Mouse (Mus musculus) limb, embryonic 11.5 days (tissue): ENCODE data around the gene Ndufb6. TPM values are rescaled to one million over a fixed set of nuclear protein-coding genes. Genes with fewer than 3 reads are reported as not detected.

Experiments
- polyA plus RNA-seq: library from polyadenylated mRNA; unstranded; fragments of >200 nt; fragmentation: Nextera tagmentation; extraction: Ambion mirVana; gene quantifications from 2 replicates; pipeline ENCODE4 v1.2.1, GENCODE M21; 2014

Ndufb6 gene
- polyA plus RNA-seq, 1 experiment from 2014 or later: 304 TPM

Other genes with a start within 250 kb of the Ndufb6 start
- gene Aco1, start 136.3 kb downstream of the Ndufb6 start, polyA plus RNA-seq: 48.6 and 49.9 TPM in 2 replicates
- gene Ddx58, start 39.6 kb downstream of the Ndufb6 start, polyA plus RNA-seq: 4.8 and 6.4 TPM in 2 replicates
- 24.7 and 25.4 TPM in 2 replicates for gene Smim27, start 9.8 kb downstream of the Ndufb6 start, polyA plus RNA-seq
- gene Topors, start 9.6 kb downstream of the Ndufb6 start, polyA plus RNA-seq: 58.2 and 58.3 TPM in 2 replicates
- gene Tmem215, start 192.8 kb upstream of the Ndufb6 start, polyA plus RNA-seq: 0.07 and 0.21 TPM in 2 replicates